Mouse (Mus musculus) yolk sac, embryonic 10.5 days (tissue): ENCODE results near the gene Tex45.

Experiments
- DNase-seq: peaks from one replicate; pipeline ENCODE4 v3.0.0-alpha.2; 2017; ENCODE audit warnings: low spot score

Gene Tex45

DNA sequence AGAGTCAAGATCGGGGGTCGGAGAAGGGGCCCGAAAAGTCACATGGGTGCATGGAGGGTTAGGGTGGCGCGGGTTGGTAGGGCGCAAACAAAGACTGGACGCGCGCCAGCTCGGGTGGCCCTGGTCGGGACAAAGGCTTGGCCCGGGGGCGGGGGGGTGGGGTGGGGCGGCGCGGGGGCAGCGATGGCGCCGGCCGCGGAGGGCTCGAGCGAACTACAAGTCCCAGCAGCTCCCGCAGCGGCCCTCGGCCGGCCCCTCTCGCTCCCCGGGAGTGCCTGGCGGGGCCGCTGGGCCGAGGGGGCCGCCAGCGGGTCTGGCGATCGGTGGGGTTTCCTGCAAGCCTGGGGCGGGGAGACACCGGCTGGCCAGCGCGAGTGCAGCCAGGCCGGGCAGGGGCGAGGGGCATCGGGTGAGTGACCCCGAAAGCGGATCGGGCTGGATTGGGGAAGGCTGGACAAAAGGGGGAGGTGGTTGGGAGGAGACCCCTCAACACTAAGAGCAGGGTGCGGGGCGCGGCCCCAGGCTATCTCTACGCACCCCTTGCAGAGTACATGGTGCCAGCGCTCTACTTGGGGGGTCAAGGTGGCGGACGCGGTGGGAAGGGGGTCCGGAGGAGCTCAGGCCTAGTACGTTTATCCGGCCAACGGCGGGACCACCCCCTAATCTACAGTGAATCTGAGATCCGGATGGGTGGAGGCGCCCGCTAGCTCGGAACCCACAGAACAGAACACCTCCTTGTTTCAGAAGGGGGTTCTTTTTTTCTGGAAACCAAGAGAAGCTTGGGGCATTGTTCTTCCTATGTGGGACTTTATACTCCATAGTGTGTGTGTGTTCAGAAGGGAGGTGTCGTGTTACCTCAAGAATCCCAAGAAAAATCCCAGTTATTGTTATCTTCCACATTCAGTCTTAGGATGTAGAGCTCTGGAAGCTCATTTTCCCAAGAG lies 22.5 kb downstream of the Tex45 start, which contains the start of gene Zfp358:
Zfp358 (plus strand) TSS at position 238 of the 944 bp plus-strand sequence.
- peak; percentile 82 for DNase-seq

DNA sequence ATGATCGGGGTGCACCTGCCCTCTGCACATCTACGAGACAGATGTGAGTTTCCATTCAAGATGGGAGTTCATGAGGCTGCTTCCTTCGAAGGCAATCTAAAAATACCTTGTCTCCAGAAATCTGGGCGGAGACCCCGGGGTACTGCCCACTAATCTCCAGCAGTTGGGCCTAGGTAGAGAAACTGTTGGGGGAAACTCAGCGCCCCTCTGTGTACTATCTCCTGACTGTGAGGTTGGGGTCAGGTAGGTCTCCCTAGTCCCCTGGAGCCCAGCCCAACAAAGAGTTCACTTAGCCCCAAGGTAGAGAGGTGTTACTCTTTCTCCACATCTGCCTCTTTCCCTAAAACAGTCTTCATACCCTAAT lies 23.2 kb downstream of the Tex45 start:
- no peak for DNase-seq

DNA sequence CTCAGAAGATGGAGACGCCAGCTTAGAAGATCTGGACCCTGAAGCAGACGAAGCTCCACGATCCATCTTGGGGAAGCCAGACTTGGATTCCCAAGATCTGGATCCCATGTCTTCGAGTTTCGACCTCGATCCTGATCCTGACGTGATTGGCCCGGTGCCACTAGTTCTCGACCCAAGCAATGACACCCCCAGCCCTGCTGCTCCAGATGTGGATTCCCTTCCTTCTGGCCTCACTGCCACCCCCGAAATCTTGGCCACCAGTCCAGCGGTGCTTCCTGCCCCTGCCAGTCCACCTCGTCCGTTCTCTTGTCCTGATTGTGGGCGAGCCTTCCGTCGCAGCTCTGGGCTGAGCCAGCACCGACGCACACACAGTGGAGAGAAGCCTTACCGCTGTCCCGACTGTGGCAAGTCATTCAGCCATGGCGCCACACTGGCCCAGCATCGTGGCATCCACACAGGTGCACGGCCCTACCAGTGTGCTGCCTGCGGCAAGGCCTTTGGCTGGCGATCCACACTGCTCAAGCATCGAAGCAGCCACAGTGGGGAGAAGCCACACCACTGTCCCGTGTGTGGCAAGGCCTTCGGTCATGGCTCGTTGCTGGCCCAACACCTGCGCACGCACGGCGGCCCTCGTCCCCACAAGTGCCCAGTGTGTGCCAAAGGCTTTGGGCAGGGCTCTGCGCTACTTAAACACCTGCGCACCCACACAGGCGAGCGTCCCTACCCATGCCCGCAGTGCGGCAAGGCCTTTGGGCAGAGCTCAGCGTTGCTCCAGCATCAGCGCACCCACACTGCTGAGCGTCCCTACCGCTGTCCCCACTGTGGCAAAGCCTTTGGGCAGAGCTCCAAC lies 25.1 kb downstream of the Tex45 start:
- no peak for DNase-seq

DNA sequence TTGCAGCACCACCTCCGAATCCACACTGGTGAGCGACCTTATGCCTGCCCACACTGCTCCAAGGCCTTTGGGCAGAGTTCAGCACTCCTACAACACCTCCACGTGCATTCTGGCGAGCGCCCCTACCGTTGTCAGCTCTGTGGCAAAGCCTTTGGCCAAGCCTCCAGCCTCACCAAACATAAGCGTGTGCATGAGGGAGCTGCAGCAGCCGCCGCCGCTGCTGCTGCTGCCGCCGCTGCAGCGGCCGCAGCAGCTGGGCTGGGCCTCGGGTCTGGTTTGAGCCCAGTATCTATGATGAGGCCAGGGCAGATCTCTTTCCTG lies 25.7 kb downstream of the Tex45 start:
- DNase-seq, result no peak

DNA sequence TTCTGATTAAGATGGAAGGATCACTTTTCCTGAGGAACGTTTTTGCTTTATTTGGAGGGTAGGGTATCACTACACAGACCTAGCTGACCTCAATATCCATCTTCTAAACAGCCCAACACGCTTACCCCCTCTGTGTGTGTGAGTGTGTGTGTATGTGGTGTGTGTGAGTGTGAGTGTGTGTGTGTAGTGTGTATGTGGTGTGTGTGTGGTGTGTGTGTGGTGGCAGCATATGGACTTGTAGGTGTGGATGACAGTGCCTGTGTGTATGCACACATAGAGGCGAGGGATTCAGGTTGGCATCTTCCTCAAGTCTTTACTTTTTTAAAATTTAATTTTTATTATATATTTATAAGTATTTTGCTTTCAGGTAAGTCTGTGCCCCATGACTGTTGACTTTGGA lies 27.9 kb downstream of the Tex45 start:
- no peak for DNase-seq

DNA sequence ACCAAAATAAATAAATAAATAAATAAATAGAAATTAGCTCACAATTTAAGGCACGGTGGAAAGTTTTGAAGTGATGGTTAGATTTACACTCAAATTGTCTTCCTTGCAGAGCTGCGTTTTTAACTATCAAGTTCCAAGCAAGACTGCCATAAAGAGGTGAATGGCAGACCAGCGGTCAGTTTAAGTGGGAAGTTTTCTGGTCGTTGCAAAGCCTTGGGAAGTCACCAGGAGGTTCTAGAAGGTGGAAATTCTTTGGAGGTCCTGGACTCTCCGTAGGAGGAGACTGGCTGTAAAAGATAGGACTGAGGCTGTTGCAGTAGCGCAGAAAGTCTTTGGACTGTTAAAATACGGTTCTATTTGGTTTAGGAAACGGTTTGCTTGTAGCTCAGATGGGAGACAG lies 29.1 kb downstream of the Tex45 start:
- no peak for DNase-seq

DNA sequence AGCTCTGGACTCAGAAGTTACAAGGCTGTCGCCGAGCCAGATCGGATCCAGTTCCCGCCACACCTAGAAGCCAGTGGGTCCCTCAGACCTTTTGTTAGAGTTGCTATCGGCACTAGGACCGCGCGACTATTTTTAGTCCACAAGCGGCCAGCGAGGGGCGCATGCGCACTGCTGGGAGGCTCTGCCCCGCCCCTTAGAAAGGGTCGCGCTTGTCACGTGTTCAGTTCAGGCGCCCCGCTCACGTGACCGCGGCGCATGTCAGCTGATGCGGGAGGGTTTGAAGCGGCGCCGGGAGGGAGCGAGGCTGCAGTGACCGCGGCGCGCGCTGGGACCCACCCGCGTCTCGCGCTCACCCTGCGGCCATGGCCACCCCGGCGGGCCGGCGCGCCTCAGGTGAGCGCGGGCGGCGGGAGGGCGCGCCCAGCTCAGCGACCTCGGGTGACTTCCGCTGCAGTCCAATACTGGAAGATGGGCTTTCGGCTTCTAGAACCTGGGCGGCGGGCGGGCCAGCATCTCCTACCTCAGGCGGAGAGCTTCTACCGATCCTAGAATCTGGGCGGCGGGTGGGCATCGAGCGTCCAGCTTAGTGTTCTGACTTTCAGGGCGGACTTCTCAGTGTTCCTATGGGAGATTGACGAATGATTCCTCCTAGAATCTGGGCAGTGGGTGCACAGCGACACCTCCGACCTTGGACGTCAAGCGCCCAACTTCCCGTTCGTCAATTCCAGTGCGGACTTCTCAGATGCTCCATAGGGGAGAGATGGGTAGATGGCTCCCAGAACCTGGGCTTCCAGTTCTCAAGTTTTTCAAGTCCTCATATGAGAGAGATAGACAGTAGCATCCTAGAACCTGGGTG lies 29.8 kb downstream of the Tex45 start, which contains the start of gene Mcoln1:
Mcoln1 (plus strand) TSS at position 223 of the 856 bp plus-strand sequence.
- DNase-seq, result peak; percentile 97

DNA sequence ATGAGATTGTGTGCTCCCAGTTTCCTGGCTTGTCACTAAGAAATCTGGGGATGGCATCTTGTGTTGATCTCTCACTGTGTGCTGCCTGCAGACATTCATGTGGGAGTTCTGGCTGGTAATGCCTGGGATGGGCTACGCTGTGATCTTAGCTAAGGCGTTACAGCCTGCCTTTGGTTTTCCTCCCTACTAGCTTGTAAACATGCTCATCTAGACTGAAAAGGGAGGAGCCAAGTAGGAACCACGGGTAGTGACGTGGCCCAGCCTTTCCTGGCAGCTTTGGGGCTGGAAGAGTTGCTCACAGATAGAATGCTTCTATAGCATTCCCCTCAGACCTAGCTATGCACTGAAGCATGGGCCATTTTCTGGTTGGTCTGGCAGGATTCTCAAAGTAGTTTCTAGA lies 31.6 kb downstream of the Tex45 start:
- DNase-seq, result no peak

DNA sequence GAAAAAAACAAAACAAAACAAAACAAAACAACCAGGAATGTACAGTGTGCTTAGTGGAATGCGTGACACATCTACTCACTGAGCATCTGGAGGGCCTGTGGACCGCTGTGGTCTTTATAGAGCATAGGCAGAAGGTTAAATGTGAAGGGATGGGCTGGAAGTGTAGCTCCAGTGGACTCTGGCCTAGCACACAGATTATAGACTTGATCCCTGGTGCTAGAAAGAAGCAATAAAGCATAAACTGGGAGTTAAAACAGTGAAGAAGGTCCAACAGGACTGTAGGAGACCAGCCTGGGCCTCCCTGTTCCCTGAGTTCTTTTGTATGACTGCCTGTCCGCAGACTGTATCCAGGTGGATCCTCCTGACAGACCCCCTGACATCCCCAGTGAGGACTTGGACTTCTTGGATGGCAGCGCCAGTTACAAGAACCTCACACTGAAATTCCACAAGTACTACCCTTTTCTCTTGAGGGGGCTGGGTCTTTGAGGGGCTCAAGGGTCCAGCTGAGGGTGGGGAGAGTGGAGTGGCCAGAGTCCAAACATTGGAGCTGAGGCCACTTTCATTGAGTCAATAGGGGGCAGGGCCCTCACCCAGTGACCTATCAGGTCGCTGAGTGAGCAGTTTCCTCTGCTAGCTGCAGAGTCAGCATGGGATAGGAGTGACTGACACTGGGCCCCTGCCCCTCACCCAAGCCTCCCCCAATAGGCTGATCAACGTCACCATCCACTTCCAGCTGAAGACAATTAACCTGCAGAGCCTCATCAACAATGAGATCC lies 37.5 kb downstream of the Tex45 start:
- DNase-seq, result peak; percentile 82

DNA sequence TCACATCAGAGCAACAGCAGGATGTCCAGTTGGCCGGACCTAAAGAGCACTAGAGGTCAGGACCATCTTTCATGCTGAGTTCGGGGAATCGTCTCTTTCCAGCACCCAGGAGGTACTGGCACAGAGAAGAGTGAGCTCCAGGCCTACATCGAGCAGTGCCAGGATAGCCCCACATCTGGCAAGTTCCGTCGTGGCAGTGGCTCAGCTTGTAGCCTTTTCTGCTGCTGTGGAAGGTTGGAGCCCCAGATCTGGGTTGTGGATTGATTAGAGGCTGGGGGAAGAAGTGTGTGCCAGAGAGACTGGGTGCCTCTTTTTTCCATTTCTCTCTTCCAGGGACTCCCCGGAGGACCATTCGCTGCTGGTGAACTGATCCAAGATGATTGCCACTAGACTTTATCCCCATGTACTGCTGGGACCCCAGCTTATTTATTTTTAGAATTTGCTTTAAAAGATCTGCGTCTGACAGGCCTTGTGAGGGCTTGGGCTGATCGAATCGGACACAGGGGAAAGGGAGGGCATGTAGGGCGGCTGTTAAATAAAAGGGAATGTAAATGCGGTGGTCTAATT lies 44.1 kb downstream of the Tex45 start:
- DNase-seq, result no peak

DNA sequence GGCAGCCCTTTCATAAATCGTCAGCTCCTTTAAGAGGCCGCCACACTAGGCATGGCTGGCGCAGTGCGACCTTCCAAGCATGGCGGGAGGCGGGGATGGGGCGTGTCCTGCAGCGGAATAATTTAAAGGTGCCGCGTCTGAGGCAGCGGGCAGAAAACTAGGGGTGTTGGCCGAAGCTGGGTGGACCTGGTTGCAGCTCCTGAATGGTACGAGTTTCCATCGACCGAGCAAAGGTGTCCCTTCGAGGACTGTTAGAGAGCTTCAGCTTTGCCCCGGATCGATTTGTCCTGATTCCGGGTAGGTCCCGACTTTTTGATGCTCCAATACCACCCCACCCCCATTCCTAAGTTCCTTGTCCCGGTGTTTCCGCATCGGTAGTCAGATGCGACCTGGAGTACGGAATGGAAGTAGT lies 44.6 kb downstream of the Tex45 start, which contains the start of gene Pnpla6:
Pnpla6 (plus strand) TSS at position 125 of the 412 bp plus-strand sequence.
- peak; percentile 91 for DNase-seq

DNA sequence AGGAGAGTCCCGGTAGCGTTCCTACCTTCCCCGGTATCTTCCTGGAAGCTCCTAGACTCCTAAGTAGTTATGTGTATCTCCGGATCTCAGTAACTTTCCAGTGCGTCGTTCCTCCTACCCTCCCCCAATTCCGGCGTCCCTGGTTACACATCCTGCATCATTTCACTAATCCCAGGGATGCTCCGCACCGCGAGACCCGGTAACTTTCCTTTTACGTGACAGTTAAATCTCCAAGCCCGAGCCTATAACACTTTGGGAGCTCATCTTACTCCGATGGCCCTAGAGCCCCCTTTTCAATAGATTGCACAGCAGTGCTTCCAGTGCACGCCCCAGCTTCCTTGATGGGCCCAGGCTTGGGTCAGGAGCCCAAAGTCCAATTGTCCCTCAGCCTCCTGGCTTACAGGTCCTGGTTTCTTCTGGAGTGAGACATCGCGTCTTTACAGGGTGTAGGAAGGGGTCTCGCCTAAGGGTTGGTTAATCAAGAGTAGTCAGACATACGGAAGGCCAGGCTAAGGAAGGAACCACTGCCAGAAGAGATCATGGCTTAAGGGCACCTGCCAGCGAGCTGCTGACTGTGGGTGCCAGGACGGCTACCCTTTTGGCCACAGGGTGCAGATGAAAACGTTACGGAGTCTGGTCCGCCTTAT lies 45.2 kb downstream of the Tex45 start:
- DNase-seq, result peak; percentile 75

DNA sequence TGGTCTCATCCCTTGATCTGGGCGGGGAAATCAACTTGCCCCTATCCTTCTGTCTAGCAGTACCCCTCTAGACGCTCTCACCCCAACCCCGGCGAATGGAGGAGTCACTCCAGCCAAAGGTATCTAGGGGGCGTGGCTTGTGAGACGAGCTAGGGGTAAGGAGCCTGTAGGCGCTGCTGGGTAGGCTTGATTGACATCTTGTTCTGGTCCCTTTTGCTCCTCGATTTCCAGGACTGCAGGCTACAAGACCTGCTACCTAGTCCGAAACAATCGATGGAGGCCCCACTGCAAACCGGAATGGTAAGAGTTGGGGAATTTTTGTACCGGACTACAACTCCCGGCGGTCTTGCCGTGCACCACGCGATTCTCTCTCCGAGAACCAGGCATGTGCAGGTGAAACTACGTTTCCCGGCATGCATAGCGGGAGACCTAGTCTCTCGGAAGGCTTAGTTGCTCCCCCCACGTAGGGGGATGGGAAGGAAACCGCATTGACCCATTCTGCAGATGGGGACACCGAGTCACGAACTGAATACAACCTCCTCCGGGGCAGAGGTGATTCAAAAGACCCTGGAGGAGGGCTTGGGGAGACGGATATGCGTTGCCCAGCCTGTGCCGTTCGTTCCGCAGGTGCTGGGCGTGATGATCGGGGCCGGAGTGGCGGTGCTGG lies 45.9 kb downstream of the Tex45 start:
- DNase-seq, result peak; percentile 92

DNA sequence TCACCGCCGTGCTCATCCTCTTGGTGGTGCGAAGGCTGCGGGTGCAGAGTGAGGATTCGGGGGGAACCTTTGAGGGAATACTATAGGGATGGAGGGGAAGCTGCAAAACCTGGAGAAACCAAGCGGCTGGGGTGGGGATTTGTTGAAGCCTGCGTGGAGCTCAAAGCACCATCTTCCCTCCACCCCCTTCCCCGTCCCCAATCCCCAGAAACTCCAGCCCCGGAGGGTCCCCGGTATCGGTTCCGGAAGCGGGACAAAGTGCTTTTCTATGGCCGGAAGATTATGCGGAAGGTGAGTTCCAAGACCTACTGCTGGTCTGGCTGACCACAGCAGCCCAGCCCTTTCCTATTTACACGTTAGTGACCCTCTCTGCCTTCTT lies 46.4 kb downstream of the Tex45 start:
- peak; percentile 32 for DNase-seq

DNA sequence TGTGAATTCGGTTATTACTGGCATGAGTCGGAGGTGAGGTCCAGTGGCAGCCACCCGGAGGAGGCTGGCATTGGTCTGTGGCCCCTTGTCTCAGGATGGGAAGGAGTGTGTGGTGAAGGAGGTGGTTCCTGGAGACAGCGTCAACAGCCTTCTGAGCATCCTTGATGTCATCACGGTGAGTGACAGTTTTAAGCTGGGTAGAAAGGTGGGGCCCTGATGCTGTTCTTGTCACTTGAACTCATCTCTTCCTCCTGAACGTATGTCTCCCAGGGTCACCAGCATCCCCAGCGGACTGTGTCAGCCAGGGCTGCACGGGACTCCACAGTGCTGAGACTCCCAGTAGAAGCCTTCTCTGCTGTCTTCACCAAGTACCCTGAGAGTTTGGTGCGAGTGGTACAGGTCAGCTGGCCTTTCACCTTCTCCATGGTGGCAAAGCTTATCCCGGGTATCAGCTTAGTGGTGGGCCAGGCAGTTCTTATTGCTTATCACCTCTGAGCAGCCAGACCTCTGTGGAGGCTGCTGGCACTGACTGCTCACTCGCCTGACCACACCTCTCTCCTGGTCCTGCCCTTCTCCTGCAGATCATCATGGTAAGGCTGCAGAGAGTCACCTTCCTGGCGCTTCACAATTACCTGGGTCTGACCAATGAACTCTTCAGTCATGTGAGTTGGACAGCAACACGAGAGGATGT lies 51.5 kb downstream of the Tex45 start:
- DNase-seq, result no peak

DNA sequence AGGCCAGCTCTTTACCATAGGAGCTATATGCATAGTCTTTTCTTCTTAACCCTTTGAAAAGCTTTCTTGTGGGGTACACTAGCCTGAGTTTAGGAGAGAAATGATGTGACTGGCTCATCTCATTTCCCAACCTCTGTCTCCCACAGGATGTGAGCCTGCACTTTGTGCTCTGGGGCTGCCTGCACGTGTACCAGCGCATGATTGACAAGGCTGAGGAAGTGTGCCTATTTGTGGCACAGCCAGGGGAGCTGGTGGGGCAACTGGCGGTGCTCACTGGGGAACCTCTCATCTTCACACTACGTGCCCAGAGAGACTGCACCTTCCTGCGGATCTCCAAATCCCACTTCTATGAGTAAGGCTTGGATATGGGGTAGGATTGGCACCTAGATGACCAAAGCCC lies 60.2 kb downstream of the Tex45 start:
- DNase-seq, result no peak

DNA sequence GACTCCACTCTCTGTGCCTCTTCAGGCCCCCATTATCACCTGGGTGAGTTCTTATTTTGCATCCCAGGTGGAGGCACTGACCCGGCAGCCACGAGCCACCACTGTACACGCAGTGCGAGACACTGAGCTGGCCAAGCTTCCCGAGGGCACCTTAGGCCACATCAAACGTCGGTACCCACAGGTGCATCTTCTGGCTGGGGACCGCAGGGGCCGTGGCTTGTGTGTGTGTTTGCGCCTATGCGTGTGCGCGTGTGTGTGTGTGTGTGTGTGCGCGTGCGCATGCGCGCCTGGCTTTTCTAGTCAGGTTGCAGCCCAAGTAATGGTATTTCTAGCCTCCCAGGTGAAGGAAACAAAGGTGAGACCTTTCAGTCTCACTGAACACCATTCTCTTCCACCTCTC lies 61.3 kb downstream of the Tex45 start:
- DNase-seq, result no peak

DNA sequence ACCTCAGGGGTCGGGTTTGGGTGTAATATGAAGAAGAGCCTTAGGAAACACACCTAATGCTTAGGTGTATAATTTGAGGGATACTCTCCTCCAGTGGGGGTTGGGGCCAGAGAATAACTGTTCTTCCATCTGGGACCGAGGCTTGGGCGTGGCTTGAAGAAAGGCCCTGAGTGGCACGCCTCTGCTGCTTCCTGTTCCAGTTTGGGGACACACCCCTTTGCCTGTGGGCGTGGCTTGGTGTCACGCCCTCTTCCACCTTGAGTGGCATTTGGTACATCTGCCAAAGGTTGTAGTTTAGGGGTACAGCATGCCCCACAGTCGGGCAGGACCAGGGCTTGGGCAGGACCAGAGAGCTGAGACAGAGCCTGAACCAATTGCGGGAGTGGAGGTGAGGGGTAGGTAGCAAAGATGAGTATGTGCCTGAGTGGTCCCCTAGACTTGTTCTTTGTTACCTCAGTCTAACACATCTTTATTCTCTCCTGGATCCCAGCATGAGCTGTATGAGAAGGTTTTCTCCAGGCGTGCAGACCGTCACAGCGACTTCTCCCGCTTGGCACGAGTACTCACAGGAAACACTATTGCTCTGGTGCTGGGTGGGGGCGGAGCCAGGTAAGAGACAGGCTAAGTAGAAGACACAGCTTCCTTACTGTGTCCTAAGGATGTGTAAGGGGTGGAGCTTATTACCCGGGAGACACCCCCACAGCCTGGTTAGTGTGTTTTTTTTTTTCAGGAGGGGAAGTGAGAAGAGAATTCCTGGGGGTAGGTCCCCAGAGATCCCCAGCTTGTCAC lies 65.6 kb downstream of the Tex45 start:
- DNase-seq, result no peak
